Mouse (Mus musculus): Measurements from ENCODE around the gene Edrf1. TPM values are rescaled to one million over a fixed set of nuclear protein-coding genes. Genes with fewer than 3 reads are reported as not detected.

Gene Edrf1
- 16.0 TPM in 2 replicates for total RNA-seq (2021)
- long read RNA-seq, experiment 1, full-length matches to known transcripts = 5 of 9 reads
- long read RNA-seq, experiment 1, partial matches to known transcripts = 0 of 9 reads
- long read RNA-seq, experiment 1, other reads (novel, unspliced or antisense) = 4 of 9 reads
- long read RNA-seq, experiment 2, full-length matches to known transcripts = 5 of 7 reads
- long read RNA-seq, experiment 2, partial matches to known transcripts = 1 of 7 reads
- long read RNA-seq, experiment 2, other reads (novel, unspliced or antisense) = 1 of 7 reads

DNA sequence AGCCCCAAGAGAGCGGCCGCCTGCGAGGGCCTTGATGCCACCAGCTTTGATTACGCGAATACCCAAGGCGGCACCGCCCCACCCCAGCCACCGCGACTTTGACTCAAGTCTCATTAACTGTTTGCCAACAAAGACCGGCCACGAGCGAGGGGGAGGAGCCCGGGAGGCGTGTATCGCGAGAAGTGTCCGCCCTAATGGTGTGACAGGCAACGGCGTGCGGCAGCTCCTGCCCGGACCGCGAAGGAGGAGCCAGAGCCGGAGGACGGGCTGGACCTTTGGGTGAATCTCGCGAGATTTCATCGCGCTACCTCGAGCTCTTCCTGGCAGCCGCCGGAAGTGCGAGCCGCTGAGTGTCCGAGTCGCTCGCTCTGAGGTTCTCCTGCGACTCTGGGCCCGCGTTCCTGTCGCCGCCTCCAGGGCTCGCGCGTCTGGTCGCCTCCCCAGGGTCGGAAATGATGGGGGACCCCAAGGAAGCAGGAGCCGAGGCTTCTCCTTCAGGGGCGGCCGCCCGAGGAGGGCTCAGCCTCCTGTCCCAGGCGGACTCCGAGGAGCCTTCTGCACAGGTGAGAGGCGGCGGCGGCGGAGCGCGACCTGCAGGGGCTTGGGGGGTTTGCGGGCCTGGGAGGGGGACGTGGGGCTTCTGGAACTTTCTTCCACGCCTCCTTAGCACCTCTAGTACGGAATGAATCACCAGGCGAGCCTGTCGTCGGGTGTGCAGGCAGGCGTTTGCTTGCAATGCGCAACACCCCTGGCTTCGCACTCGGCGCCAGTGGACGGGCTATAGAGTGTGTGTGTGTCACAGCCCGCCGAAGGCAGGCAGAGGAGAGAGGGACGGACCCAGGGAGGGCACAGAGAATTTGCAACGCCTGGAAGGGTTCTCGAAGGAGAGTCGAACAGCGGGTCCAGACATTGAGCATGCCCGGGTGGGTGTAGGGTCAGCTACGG, at the start of gene Edrf1:
Gene Edrf1 (plus strand): TSS at position 183 of the 945 bp plus-strand sequence.
- peak; percentile 99 for DNase-seq

DNA sequence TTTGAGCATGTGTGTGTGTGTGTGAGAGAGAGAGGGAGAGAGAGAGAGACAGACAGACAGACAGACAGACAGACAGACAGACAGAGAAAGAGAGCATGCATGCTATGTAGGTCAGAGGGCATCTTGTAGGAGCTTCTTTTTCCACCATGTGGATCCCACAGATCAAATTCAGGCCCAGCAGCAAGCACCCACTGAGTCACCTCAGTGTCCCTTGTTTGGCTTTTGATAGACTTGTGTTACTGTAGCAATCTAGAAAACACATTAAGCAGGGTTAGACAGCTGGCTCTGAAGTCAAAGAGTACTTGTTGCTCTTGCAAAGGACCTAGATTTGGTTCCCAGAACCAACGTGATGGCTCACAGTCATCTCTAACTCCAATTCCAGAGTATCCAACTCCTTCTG, 45.6 kb upstream of the Edrf1 start:
- DNase-seq = no peak

DNA sequence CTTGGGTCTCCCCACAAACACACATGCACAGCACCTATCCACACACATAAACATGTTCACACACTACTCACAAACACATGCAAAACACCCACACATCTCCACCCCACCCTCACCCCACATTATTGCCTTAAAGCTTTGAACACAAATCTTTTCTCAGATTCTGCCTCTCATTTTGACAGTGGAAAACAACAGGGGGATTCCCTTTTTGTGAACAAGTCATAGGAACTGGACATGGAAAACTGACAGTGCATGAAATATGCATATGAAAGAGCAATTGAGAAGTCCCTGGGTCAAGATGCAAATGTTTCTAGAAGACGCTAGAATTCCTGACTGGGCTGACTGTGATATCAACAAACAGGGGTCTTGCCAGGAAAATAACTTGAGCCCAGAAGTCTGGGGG, 36.8 kb upstream of the Edrf1 start:
- DNase-seq = no peak

DNA sequence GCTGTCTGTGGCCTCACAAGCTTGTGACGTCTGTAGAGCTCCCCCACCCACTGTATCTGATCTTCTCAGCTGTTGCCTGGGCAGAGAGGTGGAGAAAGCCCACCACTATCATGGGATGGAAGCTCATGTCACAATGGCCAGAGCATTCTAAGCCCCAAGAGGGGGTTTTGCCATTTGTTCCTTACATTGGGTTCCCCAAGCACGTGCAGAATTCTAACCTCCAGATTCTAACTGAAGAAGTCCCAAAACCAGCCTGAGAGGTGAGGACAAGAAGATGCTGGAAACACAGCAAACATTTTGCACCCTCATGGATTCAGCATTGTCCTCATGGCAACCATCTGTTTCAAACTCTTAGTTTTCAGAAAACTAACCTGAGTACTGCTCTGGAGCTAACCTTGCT, 35.3 kb upstream of the Edrf1 start, which contains the start of gene Tex36:
Gene Tex36 (minus strand): TSS at position 101 of the 400 bp plus-strand sequence.
- no peak for DNase-seq

DNA sequence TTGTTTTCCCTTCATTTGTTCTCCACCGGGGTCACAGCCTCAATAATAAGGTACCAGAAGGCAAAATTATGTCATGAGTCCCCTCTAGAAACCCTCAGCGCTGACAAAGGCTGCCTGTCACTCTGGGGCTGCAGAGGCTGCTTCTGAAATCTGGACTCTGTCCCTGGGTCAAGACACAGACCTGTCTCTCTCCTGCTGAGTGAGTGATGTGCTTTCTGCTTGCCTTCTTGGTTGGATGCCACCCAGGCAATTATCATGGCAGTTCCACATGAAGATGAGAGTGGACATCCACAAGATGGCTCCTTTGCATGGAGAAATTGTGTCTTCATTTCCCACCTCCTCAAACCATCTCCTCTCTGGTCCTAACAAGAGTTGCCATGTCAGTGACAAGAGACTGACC, 34.2 kb upstream of the Edrf1 start:
- DNase-seq = no peak

DNA sequence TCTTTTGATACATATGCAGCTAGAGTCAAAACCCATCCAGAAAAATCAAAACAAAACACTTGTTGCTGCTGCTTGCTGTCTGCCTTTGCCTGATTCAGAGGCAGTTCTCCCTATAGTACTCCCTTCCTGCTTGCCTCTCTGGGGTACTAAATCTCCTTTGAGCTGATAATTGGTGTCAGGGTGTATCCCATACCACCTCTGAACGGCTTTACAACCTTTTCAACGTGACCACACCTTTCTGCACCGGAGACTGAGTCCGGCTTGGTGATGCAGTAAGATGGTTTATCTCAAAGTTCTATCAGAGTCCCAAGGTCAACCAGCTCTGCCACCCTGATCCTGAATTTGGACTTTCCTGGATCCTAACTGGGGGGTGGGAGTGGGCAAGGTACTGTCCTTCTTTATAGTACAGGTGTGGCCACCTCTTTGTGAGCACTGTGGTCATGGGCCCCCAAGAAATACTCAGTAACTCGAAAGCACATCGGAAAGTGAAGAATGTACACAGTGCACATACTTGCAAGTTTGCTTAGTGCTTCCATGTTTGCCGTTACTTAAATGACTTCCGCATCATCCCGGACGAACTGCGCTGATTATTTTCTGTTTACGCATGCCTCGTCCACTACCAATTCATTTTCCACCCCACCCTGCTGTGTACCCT, 32.8 kb upstream of the Edrf1 start:
- no peak for DNase-seq

DNA sequence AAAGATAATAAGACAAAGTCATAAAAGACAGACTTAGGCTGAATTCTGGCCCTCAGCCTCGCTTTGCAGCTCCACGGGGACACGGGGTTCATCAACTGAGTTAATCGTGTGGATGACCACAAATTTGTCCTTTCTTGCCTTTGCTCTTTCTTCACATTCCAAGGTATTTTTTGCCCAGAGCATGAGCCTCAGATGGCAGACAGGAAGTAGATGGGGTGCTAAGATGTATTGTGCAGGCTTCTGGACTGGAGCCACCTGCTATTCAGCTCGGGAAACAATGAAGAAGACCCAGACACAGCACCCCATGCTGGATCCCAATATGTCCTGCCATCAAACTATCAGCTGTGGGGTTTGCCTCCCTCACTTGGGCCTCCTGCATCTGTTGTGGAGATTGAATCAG, 30.0 kb upstream of the Edrf1 start:
- DNase-seq = no peak

DNA sequence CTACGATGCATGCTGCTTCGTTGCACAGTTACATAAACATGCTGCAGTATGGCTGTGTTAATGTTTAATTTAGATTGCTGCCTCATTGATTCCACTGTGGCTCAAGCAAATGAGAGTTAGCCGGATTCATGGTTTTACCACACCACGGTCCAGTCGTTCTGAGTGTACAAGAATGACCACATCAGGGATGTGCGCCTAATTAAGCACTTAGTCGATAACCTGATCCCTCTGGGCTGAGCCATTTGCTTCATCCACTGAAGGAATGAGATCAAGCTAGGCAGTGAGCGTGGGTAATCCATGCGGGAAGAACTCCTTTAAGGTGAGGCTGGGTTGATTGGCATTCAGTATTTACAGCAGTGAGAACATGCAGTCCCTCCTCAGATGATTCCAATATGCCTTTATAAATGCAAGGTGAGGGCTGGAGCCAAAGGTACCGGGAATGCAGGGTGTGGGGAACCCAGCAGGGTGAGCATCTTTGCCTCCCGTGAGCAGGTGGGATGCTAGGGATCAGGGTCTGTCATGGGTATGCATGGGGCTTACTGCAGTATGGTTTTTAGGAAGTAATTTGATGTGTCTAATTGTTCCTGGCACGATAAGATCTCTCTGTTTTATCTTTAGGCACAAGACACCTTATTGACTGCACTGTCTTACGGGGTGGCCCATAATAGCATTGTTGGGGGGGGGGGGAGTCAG, 29.3 kb upstream of the Edrf1 start:
- DNase-seq = no peak

DNA sequence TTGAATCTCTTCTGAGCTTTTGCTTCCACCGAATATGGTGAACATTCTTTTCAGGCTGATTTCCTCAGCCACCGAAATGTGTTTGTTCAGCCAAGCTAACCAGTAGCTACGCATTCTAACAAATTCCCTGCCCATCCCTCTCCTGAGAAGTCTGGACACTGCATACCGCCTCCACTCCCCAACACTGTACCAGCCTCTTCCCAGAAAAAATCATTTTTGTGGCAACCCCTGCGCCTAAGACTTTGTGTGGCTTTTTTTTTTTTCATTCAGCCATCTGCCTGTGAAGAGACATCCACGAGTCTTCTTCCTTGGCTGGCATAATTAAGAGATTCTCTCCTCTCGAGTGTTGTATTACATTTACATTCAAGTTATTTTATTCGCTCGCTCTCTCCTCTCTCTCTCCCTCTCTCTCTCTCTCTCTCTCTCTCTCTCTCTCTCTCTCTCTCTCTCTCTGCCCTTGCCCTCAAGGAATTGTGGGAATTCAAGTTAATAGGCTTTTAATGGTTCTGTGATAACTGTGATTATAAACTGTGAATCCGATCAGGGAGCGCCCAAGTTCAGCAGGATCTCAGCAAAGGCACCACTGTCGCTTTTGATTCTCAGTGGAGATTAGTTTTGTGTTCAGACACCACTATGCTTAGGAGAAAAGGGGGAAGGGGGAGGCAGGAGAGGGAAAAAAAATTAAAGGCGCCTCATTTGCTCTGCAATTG, 28.6 kb upstream of the Edrf1 start:
- DNase-seq = no peak

DNA sequence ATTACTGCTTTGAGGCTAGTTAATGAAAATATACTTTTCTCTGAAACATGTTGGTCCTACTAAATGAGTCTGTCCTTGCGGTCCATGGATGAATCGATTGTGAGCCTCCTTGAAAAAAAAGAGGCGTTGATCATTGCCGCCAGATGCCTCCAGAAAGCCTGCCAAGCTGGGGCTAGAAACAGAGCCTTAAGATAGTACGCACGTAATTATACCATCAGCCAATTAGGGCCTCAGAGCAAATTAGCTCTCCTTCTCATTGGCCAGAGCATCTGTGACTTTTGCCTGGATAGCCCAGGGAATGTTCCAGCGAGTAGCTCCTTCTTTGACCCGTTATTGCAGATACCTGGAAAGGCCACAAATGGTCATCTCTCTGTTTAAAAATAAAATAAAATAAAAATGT, 27.8 kb upstream of the Edrf1 start:
- DNase-seq = no peak

DNA sequence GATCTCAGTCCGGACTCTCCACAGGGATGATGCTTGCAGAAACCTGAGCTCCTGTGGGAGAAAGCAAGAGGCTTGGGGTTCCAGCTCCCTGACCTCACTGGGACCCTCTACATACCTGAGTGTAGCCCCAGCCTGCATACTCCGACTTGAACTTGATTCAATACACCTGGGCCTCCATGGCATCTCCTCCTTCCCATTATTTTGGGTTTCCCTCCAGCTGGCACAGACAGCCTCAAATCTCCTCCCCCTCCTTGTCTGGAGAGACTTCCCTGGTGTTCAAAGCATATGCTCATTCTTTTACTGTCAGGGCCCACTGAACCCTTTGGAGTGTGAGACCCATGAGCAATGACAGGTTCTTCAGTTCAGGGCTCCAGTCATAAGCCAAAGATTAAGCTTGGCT, 24.4 kb upstream of the Edrf1 start:
- no peak for DNase-seq

DNA sequence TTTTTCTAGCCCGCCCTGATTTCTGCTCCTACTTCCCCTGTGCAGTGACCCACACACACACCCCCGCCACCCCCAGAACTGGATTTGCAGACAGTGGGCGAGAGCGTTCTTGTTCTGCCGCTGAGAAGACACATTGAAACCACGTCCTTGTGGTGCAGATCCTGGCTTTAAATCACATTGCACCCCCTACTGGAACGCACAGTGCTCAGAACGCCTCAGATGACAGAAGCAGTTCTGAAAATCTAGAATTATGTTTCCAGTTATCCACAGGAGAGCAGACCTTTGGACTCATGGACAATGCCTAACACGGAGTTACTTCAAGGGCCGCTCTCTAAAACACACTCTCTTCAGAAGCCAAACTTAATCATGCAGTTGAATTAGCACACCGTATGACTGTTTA, 16.6 kb upstream of the Edrf1 start:
- DNase-seq = peak; percentile 47

DNA sequence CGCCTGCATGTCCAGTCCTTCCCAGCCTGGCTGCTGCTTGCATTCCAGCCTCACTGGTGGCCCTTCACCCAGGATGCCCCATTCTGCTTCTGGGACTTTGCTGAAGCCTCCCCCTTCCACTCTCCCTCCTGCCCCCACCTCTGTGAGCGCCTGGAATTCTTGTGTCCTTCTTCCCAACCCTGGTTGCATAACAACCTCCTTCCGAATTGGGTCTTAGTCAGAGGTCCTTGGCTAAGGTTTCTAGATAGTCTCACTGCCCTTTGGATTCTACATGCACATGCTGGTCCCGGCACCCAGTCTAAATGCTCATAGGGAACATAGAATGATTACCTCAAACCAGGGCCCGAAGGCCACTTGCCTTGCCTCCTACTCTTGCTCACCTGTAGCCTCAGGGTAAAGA, 14.1 kb upstream of the Edrf1 start:
- DNase-seq = peak; percentile 52

DNA sequence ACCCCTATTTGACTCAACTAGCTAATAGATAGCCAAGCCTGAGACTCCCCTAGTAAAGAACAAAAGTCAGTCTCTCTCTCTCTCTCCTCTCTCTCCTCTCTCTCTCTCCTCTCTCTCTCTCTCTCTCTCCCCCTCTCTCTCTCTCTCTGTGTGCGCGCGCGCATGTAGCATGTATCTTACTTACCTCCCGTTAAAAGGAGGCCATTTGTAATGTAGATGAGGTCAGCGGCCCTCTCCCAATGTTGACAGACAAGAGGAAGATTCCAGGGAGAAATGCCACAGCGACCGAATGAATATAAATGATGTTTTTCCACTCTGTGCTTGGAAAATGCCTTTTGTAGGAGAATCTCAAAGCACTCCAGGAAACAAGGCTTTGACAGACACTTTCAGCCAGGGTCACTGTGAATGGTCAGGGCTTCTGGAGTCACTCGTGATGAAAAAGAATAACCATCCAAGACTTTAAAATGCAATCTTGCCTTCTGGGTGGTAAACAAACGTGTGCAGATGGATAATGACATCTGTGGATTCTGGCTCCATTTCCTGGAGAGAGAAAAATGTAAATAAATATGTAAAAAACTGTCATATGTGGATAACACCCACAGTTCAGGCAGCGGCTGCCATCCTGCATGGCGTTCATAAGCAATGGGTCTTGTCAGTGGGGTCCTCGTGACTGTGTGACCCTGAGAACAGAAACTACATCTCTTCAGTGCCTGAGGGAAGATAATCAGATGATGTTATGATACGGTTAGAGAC, 10.0 kb upstream of the Edrf1 start:
- DNase-seq = no peak

DNA sequence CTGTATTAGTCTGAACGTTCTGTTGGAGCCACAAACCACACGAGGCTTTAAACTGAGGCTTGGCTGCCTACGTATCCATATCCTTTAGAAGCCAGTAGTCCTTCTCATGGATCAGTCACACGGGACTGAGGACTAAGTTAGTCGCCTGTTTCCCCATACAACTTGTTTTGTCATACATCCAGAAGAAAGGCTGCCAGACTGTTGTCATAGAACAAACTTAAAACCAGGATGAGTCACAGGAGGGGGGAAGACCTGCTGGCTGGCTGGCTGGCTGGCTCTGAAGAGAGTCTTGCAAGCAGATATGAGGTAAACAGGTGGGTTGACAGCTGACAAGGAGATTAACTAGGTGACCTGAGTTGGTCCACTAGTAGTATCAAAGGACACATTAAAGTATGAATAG, 6.5 kb upstream of the Edrf1 start:
- DNase-seq = peak; percentile 42

DNA sequence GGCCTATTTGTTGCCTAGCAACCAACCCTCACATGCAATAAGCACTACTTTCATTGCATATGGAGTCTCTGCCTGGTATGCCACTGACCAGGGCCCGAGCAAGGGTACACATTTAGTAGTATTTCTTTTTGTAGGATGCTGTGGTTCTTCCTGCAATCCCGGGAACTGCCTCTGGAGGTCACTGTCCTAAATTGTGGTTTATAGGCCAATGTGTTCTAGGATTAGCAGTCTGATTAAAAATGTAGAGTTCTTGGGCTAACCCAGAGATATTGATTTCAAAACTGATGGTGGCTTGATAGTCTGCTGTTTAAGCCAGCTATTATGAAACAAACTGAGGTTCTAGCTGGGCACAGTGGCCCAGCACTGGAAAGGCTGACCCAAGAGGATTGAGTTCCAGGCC, 4.9 kb upstream of the Edrf1 start:
- peak; percentile 70 for DNase-seq

DNA sequence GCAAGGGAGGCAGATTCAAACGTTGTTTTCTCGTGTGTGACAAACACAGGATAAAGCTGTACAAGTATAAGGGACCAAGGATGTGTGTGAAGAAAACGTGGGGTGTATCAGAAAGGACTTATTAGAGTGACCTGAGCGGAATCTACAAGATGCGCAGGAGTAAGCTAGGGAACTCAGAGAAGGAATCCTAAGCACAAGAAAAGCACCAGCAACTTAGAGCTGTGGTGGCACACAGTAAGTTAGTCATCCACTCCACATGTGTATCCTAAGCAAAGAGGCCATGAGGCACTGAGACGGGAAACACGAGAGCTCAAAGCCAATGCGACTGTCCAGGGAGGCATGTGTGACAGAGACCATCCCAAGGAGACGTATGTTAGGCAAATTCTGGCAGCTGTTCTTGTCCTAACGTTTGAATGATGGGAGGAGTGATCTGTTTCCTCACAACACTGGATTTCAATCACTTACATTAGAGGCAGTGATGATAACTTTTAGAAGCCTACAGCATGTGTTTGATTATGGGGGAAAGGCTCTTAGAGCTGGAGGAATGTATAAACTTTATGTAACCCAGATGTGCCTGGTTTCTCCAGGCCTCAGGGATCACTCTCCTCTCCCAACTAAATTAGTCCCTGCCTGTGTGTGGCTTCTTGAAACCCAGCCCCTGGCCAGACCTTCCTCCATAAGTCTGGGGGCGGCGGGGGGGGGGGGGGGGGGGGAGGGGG, 2.3 kb upstream of the Edrf1 start:
- no peak for DNase-seq

DNA sequence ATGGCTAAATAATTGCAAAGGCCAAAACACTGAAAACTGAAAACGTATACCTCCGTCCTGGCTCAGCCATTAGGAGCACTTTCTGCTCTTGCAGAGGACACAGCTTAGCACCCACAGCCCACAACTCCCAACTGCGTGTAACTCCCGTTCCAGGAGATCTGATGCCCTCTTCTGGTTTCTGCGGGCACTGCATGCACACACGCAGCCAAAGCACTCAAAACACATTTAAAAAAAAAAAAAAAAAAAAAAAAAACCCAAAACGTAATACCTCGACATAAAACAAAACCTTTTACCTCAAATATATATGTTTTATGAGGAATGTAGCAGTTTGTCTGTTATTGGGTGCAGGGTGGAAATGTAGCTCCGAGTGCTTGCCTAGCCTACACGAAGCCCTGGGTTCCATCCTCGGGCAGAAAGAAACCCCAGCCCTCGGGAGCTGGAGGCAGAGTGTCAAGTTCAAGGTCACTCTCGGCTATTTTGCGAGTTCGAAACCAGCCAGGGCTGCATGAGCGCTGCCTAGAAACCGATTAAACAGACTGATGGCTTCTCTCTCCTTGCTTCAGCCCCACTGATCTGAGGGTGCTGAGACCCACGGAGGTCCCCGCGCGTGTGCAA, 498 bp upstream of the Edrf1 start:
- DNase-seq = peak; percentile 92

DNA sequence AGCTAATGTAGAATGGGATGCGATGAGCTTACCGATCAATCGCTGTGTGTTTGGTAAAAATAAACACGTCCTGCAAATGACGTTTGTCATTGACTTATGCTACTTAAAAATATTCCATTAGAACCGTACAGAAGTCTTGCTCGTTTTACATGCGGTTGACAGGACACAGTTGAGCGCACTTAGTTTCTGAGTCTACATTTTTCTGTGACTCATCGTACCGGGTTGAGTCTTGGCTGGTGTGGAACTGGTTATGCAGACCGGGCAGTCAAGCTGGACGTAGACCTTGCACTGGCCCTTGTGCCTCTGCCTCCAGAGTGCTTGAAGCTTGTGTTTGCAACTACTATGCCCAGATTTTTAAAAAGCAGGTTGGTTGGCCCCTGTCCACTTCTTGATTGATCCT, 963 bp downstream of the Edrf1 start:
- DNase-seq = peak; percentile 33

DNA sequence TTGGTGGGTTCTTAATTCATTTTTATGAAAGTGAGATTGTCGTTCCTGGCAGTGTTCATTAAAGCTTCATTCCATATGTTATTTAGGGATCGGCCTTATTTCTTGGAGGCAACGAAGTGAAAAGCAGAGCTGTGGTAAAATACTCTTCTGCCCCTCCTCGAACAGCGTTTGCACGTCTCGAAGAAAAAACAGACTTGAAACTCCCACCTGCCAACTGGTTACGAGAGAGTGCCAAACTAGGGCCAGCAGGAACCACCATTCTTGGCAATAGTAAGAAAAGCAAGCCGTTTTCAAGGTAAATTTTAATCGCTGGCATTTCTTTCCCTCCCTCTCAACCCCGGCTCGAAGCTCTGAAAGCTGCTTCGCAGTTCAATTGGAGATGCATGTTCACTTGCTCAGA, 1.5 kb downstream of the Edrf1 start:
- no peak for DNase-seq
